Mouse (Mus musculus) liver, embryonic 14.5 days (tissue): ENCODE data around the gene Atxn1. TPM values are rescaled to one million over a fixed set of nuclear protein-coding genes. Genes with fewer than 3 reads are reported as not detected.

ENCODE experiments used
- ATAC-seq: fragments of 200-750 bp; cut with Nextera tagmentation; 2 replicates; pipeline ENCODE4 v1.8.0; 2017; ENCODE audit warnings: moderate number of reproducible peaks, mild to moderate bottlenecking, moderate library complexity; ENCODE audit not compliant: insufficient read depth
- DNase-seq, 3 experiments: peaks; one replicate each; pipeline ENCODE4 v3.0.0-alpha.2; 2012 to 2013; ENCODE audit warnings: low read depth in 3 of 3, low spot score in 3 of 3
- H3K27ac ChIP-seq: fragments of 300-500 bp; sonication (generic); 2 replicates; pipeline ENCODE4 v1.5.1; 2014; ENCODE audit warnings: moderate library complexity, mild to moderate bottlenecking, control low read depth, inconsistent platforms
- H3K27me3 ChIP-seq: fragments of 300-500 bp; sonication (generic); 2 replicates; pipeline ENCODE4 v1.6.1; 2014; ENCODE audit warnings: mild to moderate bottlenecking, low read length, moderate library complexity; ENCODE audit not compliant: control insufficient read depth, insufficient read depth
- H3K36me3 ChIP-seq: fragments of 300-500 bp; sonication (generic); replicated peaks from 2 replicates; pipeline ENCODE4 v1.6.1; 2014; ENCODE audit warnings: low read depth; ENCODE audit not compliant: control insufficient read depth, insufficient read depth
- H3K4me1 ChIP-seq, 2 experiments: fragments of 200-500 bp in 1 of 2; fragments of 300-500 bp in 1 of 2; sonication (generic) in 1 of 2; replicated peaks; 2 replicates each; pipeline ENCODE4 v1.6.1; 2012 to 2014; ENCODE audit warnings: antibody characterized with exemption in 1 of 2, inconsistent platforms in 1 of 2, low read length in 1 of 2; ENCODE audit not compliant: control insufficient read depth in 2 of 2, insufficient read depth in 2 of 2
- H3K4me2 ChIP-seq: fragments of 300-500 bp; sonication (generic); 2 replicates; pipeline ENCODE4 v1.6.1; 2014; ENCODE audit warnings: low read depth, mild to moderate bottlenecking, control low read depth, moderate library complexity
- H3K4me3 ChIP-seq, 2 experiments: fragments of 200-500 bp in 1 of 2; fragments of 300-500 bp in 1 of 2; sonication (generic) in 1 of 2; 2 replicates each; pipeline ENCODE4 v1.5.1; 2012 to 2014; ENCODE audit warnings: low read depth in 2 of 2, low read length in 2 of 2, mild to moderate bottlenecking in 2 of 2, control low read depth in 1 of 2, inconsistent platforms in 1 of 2, moderate library complexity in 1 of 2; ENCODE audit not compliant: insufficient read depth in 1 of 2
- H3K9ac ChIP-seq: fragments of 300-500 bp; sonication (generic); replicated peaks from 2 replicates; pipeline ENCODE4 v1.6.1; 2014; ENCODE audit warnings: mild to moderate bottlenecking, control low read depth, moderate library complexity
- H3K9me3 ChIP-seq: fragments of 300-500 bp; sonication (generic); 2 replicates; pipeline ENCODE4 v1.6.1; 2016; ENCODE audit warnings: low read length, mixed read lengths; ENCODE audit not compliant: control insufficient read depth
- CTCF ChIP-seq: IDR thresholded peaks from 2 replicates; pipeline ENCODE4 v1.5.1; 2016; ENCODE audit warnings: antibody characterized with exemption, low read depth, control low read depth
- EP300 ChIP-seq: IDR thresholded peaks from 2 replicates; pipeline ENCODE4 v1.6.1; 2016; ENCODE audit warnings: antibody characterized with exemption, low read depth
- WGBS: fragments of 180-500 bp; shearing (Covaris S2); extraction: QIAGEN DNeasy Blood & Tissue Kit; methylation state at CpG from one replicate; pipeline ENCODE4 v1.1.7; 2014; ENCODE audit not compliant: insufficient replicate concordance; 5-methylcytosine and 5-hydroxymethylcytosine counted together
- polyA plus RNA-seq, 2 experiments: library from polyadenylated mRNA; depleted of rRNA in 1 of 2; stranded (reverse) in 1 of 2; unstranded in 1 of 2; fragments of >200 nt; fragmentation: Nextera tagmentation in 1 of 2; extraction: Ambion mirVana in 1 of 2; gene quantifications; 2 replicates each; pipeline versions ENCODE4 v1.2.1 to v1.2.3; 2012 to 2014

Gene Atxn1
- polyA plus RNA-seq, 2 experiments, result 1.0 to 1.2 TPM

- Histone ChIP-seq H3K4me1 (peaks cover 0 to 4% of the 10 kb centered on the region in 2 experiments; a peak in 3 of 4 replicates), H3K27me3 (no peaks in the 10 kb centered on the region), H3K36me3 (no peaks in the 10 kb centered on the region), H3K27ac (no peak overlapping the region), H3K9me3 (no peaks in the 10 kb centered on the region), H3K4me2 (no peak overlapping the region), H3K4me3 (no peak overlapping the region), H3K9ac (no peak overlapping the region)
- WGBS, result 90% methylated on average over 1 of the region's 1 CpGs
- TF ChIP-seq CTCF, result no peak
- ATAC-seq (no peak), DNase-seq (no peak)
Observed at GRCm38 (mm10) chr13:45923086-45923485, 41.7 kb downstream of the Atxn1 start.

GRCm38 (mm10) chr13:45922467-45922866 lies 42.3 kb downstream of the Atxn1 start:
- H3K4me1 ChIP-seq, result peaks cover 0 to 4% of the 10 kb centered on the region in 2 experiments; a peak in 3 of 4 replicates
- TF ChIP-seq CTCF (no peak), EP300 (no peak)
- ATAC-seq (no peak), DNase-seq (no peak)
- no peaks in the 10 kb centered on the region for H3K27me3 ChIP-seq
- no peak overlapping the region for H3K9ac ChIP-seq
- H3K9me3 ChIP-seq, result no peaks in the 10 kb centered on the region
- H3K4me3 ChIP-seq, result no peak overlapping the region
- no peaks in the 10 kb centered on the region for H3K36me3 ChIP-seq
- WGBS, result 66% methylated on average over 9 of the region's 9 CpGs
- no peak overlapping the region for H3K27ac ChIP-seq
- H3K4me2 ChIP-seq, result no peak overlapping the region

GRCm38 (mm10) chr13:45918956-45919711 lies 45.7 kb downstream of the Atxn1 start:
- H3K9me3 ChIP-seq, result no peaks in the 10 kb centered on the region
- ATAC-seq, result no peak
- no peak overlapping the region for H3K4me2 ChIP-seq
- H3K4me1 ChIP-seq, result peaks cover 3 to 17% of the 10 kb centered on the region in 2 experiments; a peak in 3 of 4 replicates
- H3K36me3 ChIP-seq, result no peaks in the 10 kb centered on the region
- 80% methylated on average over 14 of the region's 15 CpGs for WGBS
- H3K27me3 ChIP-seq, result no peaks in the 10 kb centered on the region
- H3K9ac ChIP-seq, result no peak overlapping the region
- TF ChIP-seq EP300, result no peak
- no peak for TF ChIP-seq CTCF
- DNase-seq, result no peak
- H3K27ac ChIP-seq, result no peak overlapping the region
- no peak overlapping the region for H3K4me3 ChIP-seq

GRCm38 (mm10) chr13:45918006-45918380 lies 46.8 kb downstream of the Atxn1 start:
- ATAC-seq (no peak), DNase-seq (no peak)
- Histone ChIP-seq H3K4me1 (peaks cover 3 to 17% of the 10 kb centered on the region in 2 experiments; a peak in 3 of 4 replicates), H3K27ac (no peak overlapping the region), H3K4me3 (no peak overlapping the region), H3K9me3 (no peaks in the 10 kb centered on the region), H3K36me3 (no peaks in the 10 kb centered on the region), H3K9ac (no peak overlapping the region), H3K27me3 (no peaks in the 10 kb centered on the region), H3K4me2 (no peak overlapping the region)
- TF ChIP-seq EP300, result no peak
- no peak for TF ChIP-seq CTCF
- 74% methylated on average over 12 of the region's 12 CpGs for WGBS

- H3K36me3 ChIP-seq, result no peaks in the 10 kb centered on the region
- 79% methylated on average over 21 of the region's 21 CpGs for WGBS
- ATAC-seq (no peak), DNase-seq (no peak)
- peaks cover 3 to 17% of the 10 kb centered on the region in 2 experiments; a peak in 3 of 4 replicates for H3K4me1 ChIP-seq
- no peak overlapping the region for H3K4me2 ChIP-seq
- no peak overlapping the region; the same call in 1 of the 2 replicates for H3K9ac ChIP-seq
- TF ChIP-seq EP300 (no peak), CTCF (no peak)
- H3K27ac ChIP-seq, result no peak overlapping the region
- no peaks in the 10 kb centered on the region for H3K27me3 ChIP-seq
- H3K9me3 ChIP-seq, result no peaks in the 10 kb centered on the region
- H3K4me3 ChIP-seq, result no peak overlapping the region
Observed at GRCm38 (mm10) chr13:45917058-45918005, 47.5 kb downstream of the Atxn1 start.
